Mouse (Mus musculus) kidney, postnatal 0 days (tissue): Measurements from ENCODE around the gene Aplp2. TPM values are rescaled to one million over a fixed set of nuclear protein-coding genes. Genes with fewer than 3 reads are reported as not detected.
A peak's percentile ranks its signal among the peaks of the same experiment; 100 is the strongest.

ENCODE experiments used
- ATAC-seq: fragments of 200-750 bp; cut with Nextera tagmentation; replicated peaks from 2 replicates; pipeline ENCODE4 v1.8.0; 2017; ENCODE audit warnings: low read depth, moderate number of reproducible peaks, moderate TSS enrichment, moderate library complexity; ENCODE audit not compliant: low FRiP score
- DNase-seq: peaks from one replicate; pipeline ENCODE4 v3.0.0-alpha.2; 2016; ENCODE audit warnings: low spot score
- H3K27ac ChIP-seq: fragments of 300-500 bp; sonication (generic); 2 replicates; pipeline ENCODE4 v1.5.1; 2014; ENCODE audit warnings: mild to moderate bottlenecking
- H3K27me3 ChIP-seq: fragments of 300-500 bp; sonication (generic); 2 replicates; pipeline ENCODE4 v1.6.1; 2014; ENCODE audit warnings: low read length, mixed read lengths; ENCODE audit not compliant: insufficient read depth
- H3K36me3 ChIP-seq: fragments of 300-500 bp; sonication (generic); 2 replicates; pipeline ENCODE4 v1.6.1; 2014; ENCODE audit warnings: low read length, mixed read lengths; ENCODE audit not compliant: insufficient read depth
- H3K4me1 ChIP-seq: fragments of 300-500 bp; sonication (generic); replicated peaks from 2 replicates; pipeline ENCODE4 v1.6.1; 2014; ENCODE audit warnings: antibody characterized with exemption, low read length, mixed read lengths; ENCODE audit not compliant: insufficient read depth
- H3K4me2 ChIP-seq: fragments of 300-500 bp; sonication (generic); 2 replicates; pipeline ENCODE4 v1.6.1; 2014; ENCODE audit warnings: mild to moderate bottlenecking, low read length, moderate library complexity, mixed read lengths
- H3K4me3 ChIP-seq: fragments of 300-500 bp; sonication (generic); replicated peaks from 2 replicates; pipeline ENCODE4 v1.5.1; 2014; ENCODE audit warnings: low read depth, low read length
- H3K9ac ChIP-seq: fragments of 300-500 bp; sonication (generic); 2 replicates; pipeline ENCODE4 v1.6.1; 2014; ENCODE audit warnings: low read depth, low read length
- H3K9me3 ChIP-seq: fragments of 300-500 bp; sonication (generic); replicated peaks from 2 replicates; pipeline ENCODE4 v1.6.1; 2016; ENCODE audit warnings: low read length, inconsistent platforms, mixed read lengths
- CTCF ChIP-seq: IDR thresholded peaks from 2 replicates; pipeline ENCODE4 v1.5.1; 2016; ENCODE audit warnings: antibody characterized with exemption, low read depth, mild to moderate bottlenecking, moderate library complexity
- WGBS: fragments of 180-500 bp; shearing (Covaris S2); extraction: QIAGEN DNeasy Blood & Tissue Kit; methylation state at CpG from one replicate; pipeline ENCODE4 v1.1.7; 2014; 5-methylcytosine and 5-hydroxymethylcytosine counted together
- polyA plus RNA-seq: library from polyadenylated mRNA; unstranded; fragments of >200 nt; fragmentation: Nextera tagmentation; extraction: Ambion mirVana; gene quantifications from 2 replicates; pipeline ENCODE4 v1.2.1, GENCODE M21; 2015

Gene Aplp2
- polyA plus RNA-seq, 1 experiment from 2014 or later: 367 TPM

GRCm38 (mm10) chr9:31119405-31119804 is 92.2 kb downstream of the Aplp2 start:
- ATAC-seq (no peak), DNase-seq (no peak)
- Histone ChIP-seq H3K27me3 (no peaks in the 10 kb centered on the region), H3K4me3 (no peak overlapping the region), H3K4me1 (no peaks in the 10 kb centered on the region), H3K9ac (no peak overlapping the region), H3K36me3 (no peaks in the 10 kb centered on the region), H3K9me3 (no peaks in the 10 kb centered on the region), H3K27ac (peak overlapping the region; percentile 33; the same call in 1 of the 2 replicates), H3K4me2 (no peak overlapping the region)
- TF ChIP-seq CTCF: no peak
- 56% methylated on average over 5 of the region's 5 CpGs for WGBS

- H3K4me2 ChIP-seq: no peak overlapping the region
- peak overlapping the region; percentile 33; the same call in 1 of the 2 replicates for H3K27ac ChIP-seq
- H3K4me3 ChIP-seq: no peak overlapping the region
- no peaks in the 10 kb centered on the region for H3K9me3 ChIP-seq
- no peak for TF ChIP-seq CTCF
- WGBS: 23% methylated on average over 11 of the region's 11 CpGs
- H3K27me3 ChIP-seq: no peaks in the 10 kb centered on the region
- no peak overlapping the region for H3K9ac ChIP-seq
- H3K4me1 ChIP-seq: no peaks in the 10 kb centered on the region
- ATAC-seq (peak; percentile 89), DNase-seq (peak; percentile 85)
- H3K36me3 ChIP-seq: no peaks in the 10 kb centered on the region
Measured at GRCm38 (mm10) chr9:31118520-31119298, 92.9 kb downstream of the Aplp2 start.

GRCm38 (mm10) chr9:31117488-31117887 is 94.1 kb downstream of the Aplp2 start:
- Histone ChIP-seq H3K9me3 (no peaks in the 10 kb centered on the region), H3K27me3 (no peaks in the 10 kb centered on the region), H3K27ac (no peak overlapping the region), H3K4me3 (no peak overlapping the region), H3K9ac (no peak overlapping the region), H3K4me1 (no peaks in the 10 kb centered on the region), H3K4me2 (no peak overlapping the region), H3K36me3 (no peaks in the 10 kb centered on the region)
- no peak for DNase-seq
- 56% methylated on average over 6 of the region's 6 CpGs for WGBS
- TF ChIP-seq CTCF: no peak
- no peak for ATAC-seq

GRCm38 (mm10) chr9:31117088-31117487 is 94.5 kb downstream of the Aplp2 start:
- Histone ChIP-seq H3K9ac (no peak overlapping the region), H3K4me1 (no peaks in the 10 kb centered on the region), H3K27me3 (no peaks in the 10 kb centered on the region), H3K9me3 (no peaks in the 10 kb centered on the region), H3K4me3 (no peak overlapping the region), H3K27ac (no peak overlapping the region), H3K4me2 (no peak overlapping the region), H3K36me3 (no peaks in the 10 kb centered on the region)
- ATAC-seq (no peak), DNase-seq (no peak)
- TF ChIP-seq CTCF: no peak
- WGBS: 88% methylated on average over 11 of the region's 11 CpGs

GRCm38 (mm10) chr9:31115586-31115985 is 96.0 kb downstream of the Aplp2 start:
- Histone ChIP-seq H3K27me3 (no peaks in the 10 kb centered on the region), H3K4me3 (no peak overlapping the region), H3K9me3 (no peaks in the 10 kb centered on the region), H3K4me1 (no peaks in the 10 kb centered on the region), H3K4me2 (no peak overlapping the region), H3K27ac (no peak overlapping the region), H3K9ac (no peak overlapping the region), H3K36me3 (no peaks in the 10 kb centered on the region)
- TF ChIP-seq CTCF: no peak
- no peak for ATAC-seq
- no peak for DNase-seq

GRCm38 (mm10) chr9:31108464-31108863 is 103.2 kb downstream of the Aplp2 start:
- Histone ChIP-seq H3K27me3 (no peaks in the 10 kb centered on the region), H3K4me1 (no peaks in the 10 kb centered on the region), H3K9ac (no peak overlapping the region), H3K36me3 (no peaks in the 10 kb centered on the region), H3K9me3 (no peaks in the 10 kb centered on the region), H3K4me2 (no peak overlapping the region), H3K4me3 (no peak overlapping the region), H3K27ac (no peak overlapping the region)
- ATAC-seq: no peak
- 87% methylated on average over 8 of the region's 8 CpGs for WGBS
- TF ChIP-seq CTCF: no peak
- DNase-seq: no peak

Other genes with a start within 250 kb of the Aplp2 start
- gene Zbtb44, start 181.2 kb downstream of the Aplp2 start, polyA plus RNA-seq: 8.3 and 9.8 TPM in 2 replicates
- 45.9 and 50.8 TPM in 2 replicates for gene St14, start 80.0 kb downstream of the Aplp2 start, polyA plus RNA-seq
- 1.9 TPM in 2 replicates for gene Prdm10, start 68.7 kb upstream of the Aplp2 start, polyA plus RNA-seq
- 14.4 and 18.2 TPM in 2 replicates for gene Nfrkb, start 174.4 kb upstream of the Aplp2 start, polyA plus RNA-seq